Mouse (Mus musculus) liver, embryonic 16.5 days (tissue): ENCODE data around the gene Pstpip1. TPM values are rescaled to one million over a fixed set of nuclear protein-coding genes. Genes with fewer than 3 reads are reported as not detected.

Source experiments
- ATAC-seq: fragments of 200-750 bp; cut with Nextera tagmentation; 2 replicates; pipeline ENCODE4 v1.8.0; 2017; ENCODE audit warnings: low read depth, mild to moderate bottlenecking, moderate number of reproducible peaks, moderate library complexity
- H3K27ac ChIP-seq: fragments of 300-500 bp; sonication (generic); 2 replicates; pipeline ENCODE4 v1.5.1; 2014; ENCODE audit warnings: mild to moderate bottlenecking, low read length
- H3K27me3 ChIP-seq: fragments of 300-500 bp; sonication (generic); 2 replicates; pipeline ENCODE4 v1.6.1; 2014; ENCODE audit warnings: low read depth, low read length, mixed read lengths; ENCODE audit not compliant: control insufficient read depth, insufficient read depth
- H3K36me3 ChIP-seq: fragments of 300-500 bp; sonication (generic); 2 replicates; pipeline ENCODE4 v1.6.1; 2014; ENCODE audit warnings: mild to moderate bottlenecking; ENCODE audit not compliant: control insufficient read depth, insufficient read depth
- H3K4me1 ChIP-seq: fragments of 300-500 bp; sonication (generic); 2 replicates; pipeline ENCODE4 v1.6.1; 2014; ENCODE audit warnings: low read depth, low read length, mixed read lengths; ENCODE audit not compliant: control insufficient read depth
- H3K4me2 ChIP-seq: fragments of 300-500 bp; sonication (generic); 2 replicates; pipeline ENCODE4 v1.6.1; 2014; ENCODE audit warnings: low read depth, low read length, mixed read lengths
- H3K4me3 ChIP-seq: fragments of 300-500 bp; sonication (generic); 2 replicates; pipeline ENCODE4 v1.5.1; 2014; ENCODE audit warnings: low read depth, mild to moderate bottlenecking, low read length
- H3K9ac ChIP-seq: fragments of 300-500 bp; sonication (generic); 2 replicates; pipeline ENCODE4 v1.6.1; 2014; ENCODE audit warnings: low read depth, low read length
- H3K9me3 ChIP-seq: fragments of 300-500 bp; sonication (generic); replicated peaks from 2 replicates; pipeline ENCODE4 v1.6.1; 2016; ENCODE audit warnings: low read length; ENCODE audit not compliant: control insufficient read depth
- whole genome bisulfite sequencing: fragments of 180-500 bp; shearing (Covaris S2); extraction: QIAGEN DNeasy Blood & Tissue Kit; methylation state at CpG from one replicate; pipeline ENCODE4 v1.1.7; 2014; ENCODE audit not compliant: insufficient replicate concordance; 5-methylcytosine and 5-hydroxymethylcytosine counted together
- polyA plus RNA-seq: library from polyadenylated mRNA; unstranded; fragments of >200 nt; fragmentation: Nextera tagmentation; extraction: Ambion mirVana; gene quantifications from 2 replicates; pipeline ENCODE4 v1.2.1, GENCODE M21; 2015

The Pstpip1 gene
- polyA plus RNA-seq, 1 experiment from 2014 or later, result 6.2 TPM

GRCm38 (mm10) chr9:56177354-56177753, 87.6 kb downstream of the Pstpip1 start:
- H3K36me3 ChIP-seq, result no peaks in the 10 kb centered on the region
- no peak overlapping the region for H3K27ac ChIP-seq
- H3K27me3 ChIP-seq, result no peaks in the 10 kb centered on the region
- no peaks in the 10 kb centered on the region for H3K4me1 ChIP-seq
- no peak for ATAC-seq
- no peaks in the 10 kb centered on the region for H3K9me3 ChIP-seq
- H3K9ac ChIP-seq, result no peak overlapping the region
- no peak overlapping the region for H3K4me2 ChIP-seq
- no peak overlapping the region for H3K4me3 ChIP-seq
- 68% methylated on average over 4 of the region's 4 CpGs for WGBS

Other genes starting within 250 kb of the Pstpip1 start
- gene Scaper, start 151.8 kb upstream of the Pstpip1 start, polyA plus RNA-seq, result 1.6 and 1.8 TPM in 2 replicates
- not detected in 2 replicates for gene 4930563M21Rik, start 79.4 kb upstream of the Pstpip1 start, polyA plus RNA-seq
- 21.7 and 22.9 TPM in 2 replicates for gene Rcn2, start 48.1 kb upstream of the Pstpip1 start, polyA plus RNA-seq
- gene Tspan3, start 75.5 kb downstream of the Pstpip1 start, polyA plus RNA-seq, result 21.7 and 27.5 TPM in 2 replicates